Mouse (Mus musculus) ES-E14 (cell line): ENCODE data around the gene Cdkn1c.

ENCODE experiments used
- CHD2 ChIP-seq: IDR thresholded peaks from 2 replicates; pipeline ENCODE4 v1.6.1; 2014; ENCODE audit warnings: mild to moderate bottlenecking, low read depth, low read length, inconsistent platforms
- ZC3H11A ChIP-seq: IDR thresholded peaks from 2 replicates; pipeline ENCODE4 v1.6.1; 2012; ENCODE audit warnings: low read depth, mild to moderate bottlenecking, inconsistent platforms, low read length, borderline replicate concordance
- ZNF384 ChIP-seq: IDR thresholded peaks from 2 replicates; pipeline ENCODE4 v1.6.1; 2012; ENCODE audit warnings: low read depth, low read length, inconsistent platforms

DNA sequence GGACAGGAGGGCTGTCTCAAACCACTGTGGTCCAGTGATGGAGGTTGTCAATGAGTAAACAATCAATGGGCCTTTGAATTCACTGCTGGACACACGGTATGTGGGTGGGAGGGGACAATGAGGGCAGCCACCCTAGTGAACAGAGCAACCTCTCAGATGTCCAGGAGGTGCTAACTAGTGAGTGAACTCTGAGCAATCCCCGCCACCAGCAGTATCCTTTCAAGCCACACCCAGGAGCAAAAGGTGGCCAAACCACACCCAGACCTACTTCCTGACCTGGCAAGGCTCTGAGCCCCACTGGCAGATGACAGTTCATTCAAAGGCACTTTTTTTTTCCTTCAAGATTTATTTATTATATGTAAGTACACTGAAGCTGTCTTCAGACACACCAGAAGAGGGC is 40.1 kb upstream of the Cdkn1c start:
- TF ChIP-seq ZC3H11A, result no peak
- TF ChIP-seq ZNF384, result no peak
- no peak for TF ChIP-seq CHD2
